Mouse (Mus musculus): Measurements from ENCODE around the gene C1qb. TPM values are rescaled to one million over a fixed set of nuclear protein-coding genes. Genes with fewer than 3 reads are reported as not detected.

C1qb gene
- polyA plus RNA-seq, 1 experiment from 2014 or later = 17.0 TPM

- 66% methylated on average over 4 of the region's 4 CpGs for WGBS (ENCODE audit: insufficient replicate concordance)
- H3K4me1 ChIP-seq (ENCODE audit: control insufficient read depth, insufficient read depth, low read length) = no peaks in the 10 kb centered on the region
- no peaks in the 10 kb centered on the region for H3K9me3 ChIP-seq (replicated peaks; ENCODE audit: control insufficient read depth, low read length)
- no peak for ATAC-seq (replicated peaks; ENCODE audit: insufficient number of reproducible peaks, low FRiP score, low TSS enrichment)
- H3K27me3 ChIP-seq (ENCODE audit: control insufficient read depth, insufficient read depth, low read length) = peaks cover 27% of the 10 kb centered on the region
- H3K9ac ChIP-seq (ENCODE audit: low read depth, low read length) = no peak overlapping the region
- no peak overlapping the region for H3K4me3 ChIP-seq (ENCODE audit: low read depth, low read length)
- no peaks in the 10 kb centered on the region for H3K36me3 ChIP-seq (ENCODE audit: control insufficient read depth, insufficient read depth, low read length)
- no peak overlapping the region for H3K4me2 ChIP-seq
- no peak overlapping the region for H3K27ac ChIP-seq (ENCODE audit: low read depth, low read length)
These were observed 37.4 kb downstream of the C1qb start for GRCm38 (mm10) chr4:136848565-136848964.

- H3K4me1 ChIP-seq (ENCODE audit: control insufficient read depth, insufficient read depth, low read length) = no peaks in the 10 kb centered on the region
- H3K27me3 ChIP-seq (ENCODE audit: control insufficient read depth, insufficient read depth, low read length) = peaks cover 27% of the 10 kb centered on the region
- ATAC-seq (replicated peaks; ENCODE audit: insufficient number of reproducible peaks, low FRiP score, low TSS enrichment) = no peak
- H3K4me3 ChIP-seq (ENCODE audit: low read depth, low read length) = no peak overlapping the region
- H3K27ac ChIP-seq (ENCODE audit: low read depth, low read length) = no peak overlapping the region
- H3K9ac ChIP-seq (ENCODE audit: low read depth, low read length) = no peak overlapping the region
- no peaks in the 10 kb centered on the region for H3K9me3 ChIP-seq (replicated peaks; ENCODE audit: control insufficient read depth, low read length)
- 76% methylated on average over 6 of the region's 6 CpGs for WGBS (ENCODE audit: insufficient replicate concordance)
- no peak overlapping the region for H3K4me2 ChIP-seq
- H3K36me3 ChIP-seq (ENCODE audit: control insufficient read depth, insufficient read depth, low read length) = no peaks in the 10 kb centered on the region
These were observed 38.8 kb downstream of the C1qb start for GRCm38 (mm10) chr4:136847166-136847565.

GRCm38 (mm10) chr4:136842802-136843201 is 43.2 kb downstream of the C1qb start:
- Histone ChIP-seq H3K27me3 (ENCODE audit: control insufficient read depth, insufficient read depth, low read length) (peaks cover 34% of the 10 kb centered on the region), H3K36me3 (ENCODE audit: control insufficient read depth, insufficient read depth, low read length) (no peaks in the 10 kb centered on the region), H3K4me2 (no peak overlapping the region), H3K9ac (ENCODE audit: low read depth, low read length) (no peak overlapping the region), H3K4me1 (ENCODE audit: control insufficient read depth, insufficient read depth, low read length) (peaks cover 3% of the 10 kb centered on the region; the same call in 1 of the 2 replicates), H3K4me3 (ENCODE audit: low read depth, low read length) (no peak overlapping the region), H3K9me3 (replicated peaks; ENCODE audit: control insufficient read depth, low read length) (no peaks in the 10 kb centered on the region), H3K27ac (ENCODE audit: low read depth, low read length) (no peak overlapping the region)
- WGBS (ENCODE audit: insufficient replicate concordance) = 76% methylated on average over 10 of the region's 10 CpGs
- ATAC-seq (replicated peaks; ENCODE audit: insufficient number of reproducible peaks, low FRiP score, low TSS enrichment) = no peak

GRCm38 (mm10) chr4:136842033-136842432 is 44.0 kb downstream of the C1qb start:
- H3K9me3 ChIP-seq (replicated peaks; ENCODE audit: control insufficient read depth, low read length) = no peaks in the 10 kb centered on the region
- H3K4me2 ChIP-seq = no peak overlapping the region
- H3K36me3 ChIP-seq (ENCODE audit: control insufficient read depth, insufficient read depth, low read length) = no peaks in the 10 kb centered on the region
- H3K4me1 ChIP-seq (ENCODE audit: control insufficient read depth, insufficient read depth, low read length) = peaks cover 3% of the 10 kb centered on the region; the same call in 1 of the 2 replicates
- H3K27ac ChIP-seq (ENCODE audit: low read depth, low read length) = no peak overlapping the region
- no peak for ATAC-seq (replicated peaks; ENCODE audit: insufficient number of reproducible peaks, low FRiP score, low TSS enrichment)
- 67% methylated on average over 4 of the region's 4 CpGs for WGBS (ENCODE audit: insufficient replicate concordance)
- no peak overlapping the region for H3K9ac ChIP-seq (ENCODE audit: low read depth, low read length)
- no peak overlapping the region for H3K4me3 ChIP-seq (ENCODE audit: low read depth, low read length)
- peaks cover 41% of the 10 kb centered on the region for H3K27me3 ChIP-seq (ENCODE audit: control insufficient read depth, insufficient read depth, low read length)

GRCm38 (mm10) chr4:136841056-136841455 is 44.9 kb downstream of the C1qb start:
- Histone ChIP-seq H3K9me3 (replicated peaks; ENCODE audit: control insufficient read depth, low read length) (no peaks in the 10 kb centered on the region), H3K4me2 (peak overlapping the region; percentile 1; the same call in 1 of the 2 replicates), H3K36me3 (ENCODE audit: control insufficient read depth, insufficient read depth, low read length) (no peaks in the 10 kb centered on the region), H3K27me3 (ENCODE audit: control insufficient read depth, insufficient read depth, low read length) (peaks cover 48% of the 10 kb centered on the region), H3K4me1 (ENCODE audit: control insufficient read depth, insufficient read depth, low read length) (peaks cover 9% of the 10 kb centered on the region), H3K4me3 (ENCODE audit: low read depth, low read length) (no peak overlapping the region), H3K9ac (ENCODE audit: low read depth, low read length) (no peak overlapping the region), H3K27ac (ENCODE audit: low read depth, low read length) (no peak overlapping the region)
- WGBS (ENCODE audit: insufficient replicate concordance) = 7% methylated on average over 5 of the region's 5 CpGs
- no peak for ATAC-seq (replicated peaks; ENCODE audit: insufficient number of reproducible peaks, low FRiP score, low TSS enrichment)

- Histone ChIP-seq H3K4me1 (ENCODE audit: control insufficient read depth, insufficient read depth, low read length) (peaks cover 17% of the 10 kb centered on the region), H3K27me3 (ENCODE audit: control insufficient read depth, insufficient read depth, low read length) (peaks cover 57% of the 10 kb centered on the region), H3K27ac (ENCODE audit: low read depth, low read length) (no peak overlapping the region), H3K4me3 (ENCODE audit: low read depth, low read length) (no peak overlapping the region), H3K4me2 (no peak overlapping the region), H3K9ac (ENCODE audit: low read depth, low read length) (no peak overlapping the region), H3K36me3 (ENCODE audit: control insufficient read depth, insufficient read depth, low read length) (no peaks in the 10 kb centered on the region), H3K9me3 (replicated peaks; ENCODE audit: control insufficient read depth, low read length) (no peaks in the 10 kb centered on the region)
- 42% methylated on average over 9 of the region's 9 CpGs for WGBS (ENCODE audit: insufficient replicate concordance)
- no peak for ATAC-seq (replicated peaks; ENCODE audit: insufficient number of reproducible peaks, low FRiP score, low TSS enrichment)
These were observed 47.5 kb downstream of the C1qb start for GRCm38 (mm10) chr4:136838462-136838861.

GRCm38 (mm10) chr4:136838026-136838425 is 48.0 kb downstream of the C1qb start:
- no peak for ATAC-seq (replicated peaks; ENCODE audit: insufficient number of reproducible peaks, low FRiP score, low TSS enrichment)
- no peak overlapping the region for H3K9ac ChIP-seq (ENCODE audit: low read depth, low read length)
- H3K4me2 ChIP-seq = no peak overlapping the region
- no peak overlapping the region for H3K4me3 ChIP-seq (ENCODE audit: low read depth, low read length)
- peaks cover 60% of the 10 kb centered on the region for H3K27me3 ChIP-seq (ENCODE audit: control insufficient read depth, insufficient read depth, low read length)
- 59% methylated on average over 9 of the region's 9 CpGs for WGBS (ENCODE audit: insufficient replicate concordance)
- H3K4me1 ChIP-seq (ENCODE audit: control insufficient read depth, insufficient read depth, low read length) = peaks cover 17% of the 10 kb centered on the region
- no peaks in the 10 kb centered on the region for H3K9me3 ChIP-seq (replicated peaks; ENCODE audit: control insufficient read depth, low read length)
- H3K36me3 ChIP-seq (ENCODE audit: control insufficient read depth, insufficient read depth, low read length) = no peaks in the 10 kb centered on the region
- no peak overlapping the region for H3K27ac ChIP-seq (ENCODE audit: low read depth, low read length)

GRCm38 (mm10) chr4:136836387-136836931 is 49.5 kb downstream of the C1qb start:
- Histone ChIP-seq H3K36me3 (ENCODE audit: control insufficient read depth, insufficient read depth, low read length) (no peaks in the 10 kb centered on the region), H3K27me3 (ENCODE audit: control insufficient read depth, insufficient read depth, low read length) (peaks cover 72% of the 10 kb centered on the region), H3K4me2 (peak overlapping the region; percentile 99), H3K27ac (ENCODE audit: low read depth, low read length) (0 out of 2 replicates have a peak overlapping the region, but pooled peaks have one; percentile 12), H3K9me3 (replicated peaks; ENCODE audit: control insufficient read depth, low read length) (no peaks in the 10 kb centered on the region), H3K9ac (ENCODE audit: low read depth, low read length) (peak overlapping the region; percentile 63), H3K4me3 (ENCODE audit: low read depth, low read length) (peak overlapping the region; percentile 76), H3K4me1 (ENCODE audit: control insufficient read depth, insufficient read depth, low read length) (peaks cover 17% of the 10 kb centered on the region)
- 0 out of 2 replicates have a peak, but pooled peaks have one; percentile 9 for ATAC-seq (replicated peaks; ENCODE audit: insufficient number of reproducible peaks, low FRiP score, low TSS enrichment)
- under 1% methylated on average over 25 of the region's 27 CpGs for WGBS (ENCODE audit: insufficient replicate concordance)
